Mouse (Mus musculus): ENCODE measurements at regions not wholly inside any gene's neighbourhood (a gene's known extent, or its start where the extent isn't known, plus 50 kb on each side); places are given as distances from the start of the nearest gene placed in this dataset.

DNA sequence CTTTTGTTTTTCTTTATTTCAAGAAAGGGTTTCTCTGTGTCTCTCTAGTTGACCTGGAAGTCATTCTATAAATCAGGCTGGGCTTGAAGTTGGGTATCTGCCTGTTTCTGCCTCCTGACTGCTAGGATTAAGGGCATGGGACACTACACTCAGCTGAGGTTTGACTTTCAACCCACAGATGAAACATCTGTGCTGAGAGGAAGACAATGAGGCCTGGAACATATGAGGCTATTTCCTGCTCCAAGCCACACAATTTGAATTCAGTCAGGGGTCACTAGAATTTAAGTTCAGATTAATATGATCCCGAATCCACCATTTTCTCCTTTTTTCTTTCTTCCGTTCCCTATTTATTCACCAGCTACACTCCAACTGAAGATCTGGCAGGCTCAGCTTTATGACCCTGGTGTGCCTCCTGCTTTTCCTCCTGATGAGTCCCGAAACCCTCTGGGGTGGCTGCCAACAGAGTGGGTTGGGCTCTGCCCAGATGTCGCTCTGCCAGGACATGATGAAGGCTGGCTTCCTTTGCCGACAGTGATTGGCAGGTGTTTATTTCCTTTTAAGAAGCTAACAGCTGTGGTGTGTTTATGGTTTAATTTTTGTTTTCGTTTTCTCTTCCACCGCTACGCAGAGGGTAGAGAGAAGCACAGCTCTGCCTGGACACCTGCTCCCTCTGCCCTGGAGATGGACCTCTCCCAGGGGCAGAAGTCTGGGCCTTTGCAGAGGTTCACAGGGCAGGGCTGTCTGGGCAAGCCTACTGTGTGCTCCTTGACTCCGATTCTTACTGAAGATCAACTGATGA is 55.3 kb upstream of the Trp53i11 start:
- TF ChIP-seq POLR2A (IDR thresholded peaks at IDR 0.05; ENCODE audit: low read depth, low read length), result no peak
- TF ChIP-seq CTCF (conservative IDR thresholded peaks at IDR 0.05; ENCODE audit: insufficient read depth, insufficient read length, low read depth, low read length), result no peak
